Comparison of ENCODE assay signal across 12 mouse cellular contexts in the genomic region with DNA sequence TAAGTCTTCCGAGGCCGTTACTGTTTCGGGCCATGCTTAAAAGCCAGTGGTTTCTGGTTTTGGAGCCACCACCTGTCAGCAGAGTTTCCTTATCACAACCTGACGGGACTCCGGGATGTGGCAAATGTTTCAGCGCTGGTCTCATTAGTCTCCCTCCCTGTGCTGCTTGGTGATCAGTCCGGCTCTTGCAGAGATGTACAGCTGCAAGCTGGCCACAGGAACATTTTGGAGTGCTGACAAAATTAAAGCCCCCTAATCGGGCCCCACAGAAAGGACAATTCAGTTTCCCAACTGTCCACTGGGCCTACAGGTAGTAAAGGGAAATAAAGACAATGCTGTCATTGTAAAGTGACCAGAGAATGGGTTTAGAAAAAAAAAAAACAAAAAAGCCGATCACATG. TPM values are rescaled to one million over a fixed set of nuclear protein-coding genes. Genes with fewer than 3 reads are reported as not detected.
DNase-seq lines count a peak whose midpoint lies in the region; ATAC-seq and TF ChIP-seq lines count a peak whose summit lies in the region.
"Had no signal": no experiment of that assay in that cellular context is flagged by ENCODE, and none has a peak within 500 bp of the region (broad histone marks: within the 10 kb centered on the region; RNA-seq: fewer than 3 reads in every experiment).

No protein-coding gene starts in this region.

- no peaks in the 10 kb centered on the region for H3K9me3 ChIP-seq in heart, embryonic 11.5 days (replicated peaks; ENCODE audit: control insufficient read depth, low read length)
- H3K9me3 ChIP-seq in forebrain, postnatal 0 days (ENCODE audit: low read length): no peaks in the 10 kb centered on the region
- H3K9me3 ChIP-seq in midbrain, embryonic 13.5 days: no peaks in the 10 kb centered on the region
- H3K9me3 ChIP-seq: liver, embryonic 13.5 days had no signal

- no peak for TF ChIP-seq CTCF in brain, embryonic 14.5 days (IDR thresholded peaks at IDR 0.05; ENCODE audit: borderline replicate concordance, extremely low read depth, insufficient read depth, insufficient read length)
- TF ChIP-seq CTCF in forebrain, postnatal 0 days (IDR thresholded peaks at IDR 0.05; ENCODE audit: low read depth): no peak

- H3K27me3 ChIP-seq in heart, embryonic 11.5 days (ENCODE audit: control insufficient read depth, insufficient read depth, low read length): no peaks in the 10 kb centered on the region
- H3K27me3 ChIP-seq in forebrain, postnatal 0 days (ENCODE audit: insufficient read depth, low read length): no peaks in the 10 kb centered on the region
- H3K27me3 ChIP-seq in midbrain, embryonic 13.5 days: no peaks in the 10 kb centered on the region
- H3K27me3 ChIP-seq: liver, embryonic 13.5 days had no signal

- 28% methylated on average over 9 of the region's 9 CpGs for WGBS in heart, embryonic 11.5 days (ENCODE audit: insufficient replicate concordance)
- 18% methylated on average over 9 of the region's 9 CpGs for WGBS in forebrain, postnatal 0 days
- 46% methylated on average over 9 of the region's 9 CpGs for WGBS in midbrain, embryonic 13.5 days

- no peak for DNase-seq in heart, postnatal 25 days (ENCODE audit: low spot score)
- DNase-seq in brain, embryonic 14.5 days (ENCODE audit: low read depth): peak; percentile 78
- DNase-seq in forebrain, postnatal 0 days: peak; percentile 41
- DNase-seq in kidney, postnatal 25 days: no peak
- DNase-seq in cerebellum, adult 8-10 months: no peak
- DNase-seq: gastrocnemius, postnatal 36 days; kidney, adult 11 months; liver, embryonic 13.5 days; thymus, postnatal 14 days had no signal

- H3K9ac ChIP-seq in heart, embryonic 11.5 days (ENCODE audit: low read depth, low read length): no peak overlapping the region
- peak overlapping the region; percentile 44 for H3K9ac ChIP-seq in forebrain, postnatal 0 days
- H3K9ac ChIP-seq in midbrain, embryonic 13.5 days (replicated peaks): no peak overlapping the region
- H3K9ac ChIP-seq: liver, embryonic 13.5 days had no signal

- intact Hi-C loops in heart, postnatal 25 days (cut with DNase I): no loop called here

- peak overlapping the region; percentile 37 for H3K4me2 ChIP-seq in heart, embryonic 11.5 days
- peak overlapping the region; percentile 39 for H3K4me2 ChIP-seq in forebrain, postnatal 0 days (ENCODE audit: low read depth)
- peak overlapping the region; percentile 38 for H3K4me2 ChIP-seq in midbrain, embryonic 13.5 days (replicated peaks)
- H3K4me2 ChIP-seq: liver, embryonic 13.5 days had no signal

- H3K4me3 ChIP-seq in heart, embryonic 11.5 days (ENCODE audit: low read depth, low read length): no peak overlapping the region
- peak overlapping the region; percentile 22 for H3K4me3 ChIP-seq in forebrain, postnatal 0 days (ENCODE audit: low read depth, low read length)
- no peak overlapping the region for H3K4me3 ChIP-seq in midbrain, embryonic 13.5 days (replicated peaks)
- H3K4me3 ChIP-seq: liver, embryonic 13.5 days had no signal

- no peak overlapping the region for H3K27ac ChIP-seq in heart, embryonic 11.5 days (ENCODE audit: low read depth, low read length)
- peak overlapping the region; percentile 80 for H3K27ac ChIP-seq in forebrain, postnatal 0 days (ENCODE audit: low read depth, low read length)
- peak overlapping the region; percentile 64 for H3K27ac ChIP-seq in midbrain, embryonic 13.5 days
- H3K27ac ChIP-seq: liver, embryonic 13.5 days had no signal

- no peaks in the 10 kb centered on the region for H3K36me3 ChIP-seq in heart, embryonic 11.5 days (ENCODE audit: control insufficient read depth, insufficient read depth, low read length)
- no peaks in the 10 kb centered on the region; the same call in 1 of the 2 replicates for H3K36me3 ChIP-seq in forebrain, postnatal 0 days (ENCODE audit: insufficient read depth)
- H3K36me3 ChIP-seq in midbrain, embryonic 13.5 days: peaks cover 8% of the 10 kb centered on the region
- H3K36me3 ChIP-seq: liver, embryonic 13.5 days had no signal

- ATAC-seq in heart, embryonic 11.5 days (replicated peaks; ENCODE audit: insufficient number of reproducible peaks, low FRiP score, low TSS enrichment): no peak
- peak; percentile 49 for ATAC-seq in forebrain, postnatal 0 days
- peak; percentile 60 for ATAC-seq in midbrain, embryonic 13.5 days
- no peak for ATAC-seq in inflammation-experienced regulatory T-cells, adult 6 months

- no peak for TF ChIP-seq POLR2A in brain, embryonic 14.5 days (IDR thresholded peaks at IDR 0.05; ENCODE audit: borderline replicate concordance, extremely low read depth, insufficient read depth, insufficient read length, poor library complexity, severe bottlenecking)

- 0 out of 2 replicates have a peak, but pooled peaks cover 7% of the 10 kb centered on the region for H3K4me1 ChIP-seq in heart, embryonic 11.5 days (ENCODE audit: control insufficient read depth, insufficient read depth, low read length)
- H3K4me1 ChIP-seq in forebrain, postnatal 0 days (ENCODE audit: insufficient read depth): peaks cover 13% of the 10 kb centered on the region; the same call in 1 of the 2 replicates
- peaks cover 26% of the 10 kb centered on the region for H3K4me1 ChIP-seq in midbrain, embryonic 13.5 days (replicated peaks)
- H3K4me1 ChIP-seq: liver, embryonic 13.5 days had no signal

RNA-seq across cellular contexts. Expression of a gene that starts 44.4 kb away (rescaled TPM):
- 2.4 and 2.7 TPM in 2 replicates for polyA plus RNA-seq in heart, embryonic 11.5 days (2014; fragmentation: Nextera tagmentation; extraction: Ambion mirVana)
- under 1 TPM; 0.61 to 0.81 TPM for total RNA-seq in heart, postnatal 25 days (2021)
- 18.7 and 21.7 TPM in 2 replicates for polyA plus RNA-seq in brain, embryonic 14.5 days (2012; rRNA removed)
- total RNA-seq in forebrain, postnatal 0 days (2014; rRNA removed): 38.7 and 45.7 TPM in 2 replicates
- polyA plus RNA-seq in forebrain, postnatal 0 days (2015; fragmentation: Nextera tagmentation; extraction: Ambion mirVana): 38.3 and 49.3 TPM in 2 replicates
- 19.7 and 22.5 TPM in 2 replicates for polyA plus RNA-seq in midbrain, embryonic 13.5 days (2015; fragmentation: Nextera tagmentation; extraction: Ambion mirVana)
- polyA plus RNA-seq in inflammation-experienced regulatory T-cells, adult 6 months (2017; shearing (Covaris generic)): not detected

Comparison
In these comparisons a context has a peak if more than half of its experiments do, and no peak if none do; other contexts are left out.
1. ATAC-seq: peak in forebrain, postnatal 0 days (single experiment) and midbrain, embryonic 13.5 days (single experiment); none in heart, embryonic 11.5 days (single experiment) and inflammation-experienced regulatory T-cells, adult 6 months (single experiment).
2. DNase-seq: peak in brain, embryonic 14.5 days (single experiment) and forebrain, postnatal 0 days (single experiment); none in heart, postnatal 25 days (single experiment), kidney, postnatal 25 days (0 of 2) and cerebellum, adult 8-10 months (single experiment).
3. Peak in every context shown above with its lines, with median percentiles within 50 percentile points of each other: H3K4me2 ChIP-seq.